Mouse (Mus musculus) mouse trophoblast stem cell (cell line): ENCODE results near the gene Vmn1r37.
"Not testable (repeated sequence)": the region's sequence is repeated elsewhere in the genome, so short reads cannot be mapped to it uniquely, and the experiment has no call there.

ENCODE experiments used
- in situ Hi-C, 2 experiments: fragments of 300-500 bp; cut with MseI, MboI; formaldehyde crosslinking; loops; 2 replicates in 1 of 2; 3 replicates in 1 of 2; pipeline ENCODE4 v1.15.1; 2025

The Vmn1r37 gene

DNA sequence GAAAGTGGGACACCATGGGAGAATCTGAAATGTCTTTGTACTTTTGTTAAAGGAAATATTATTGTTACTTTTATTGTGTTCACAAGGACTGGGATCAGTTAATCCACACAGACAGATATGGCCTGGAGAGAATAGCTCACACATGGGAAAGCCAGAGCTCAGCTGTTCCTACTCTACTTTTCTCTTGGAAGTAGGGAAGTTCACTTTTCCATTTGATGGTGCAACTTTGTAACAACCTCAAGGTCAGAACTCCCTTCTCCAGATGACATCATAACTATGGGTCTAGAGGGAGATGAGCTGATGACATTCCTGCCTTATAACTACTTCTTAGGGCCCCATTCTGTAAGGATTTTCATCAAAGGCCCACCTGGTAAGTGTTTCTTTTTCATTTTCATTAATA lies at the start of gene Vmn1r37:
Gene Vmn1r37, plus strand, starts transcription at position 301 of the 400 bp plus-strand sequence.
- in situ Hi-C loops, result not testable (repeated sequence)

DNA sequence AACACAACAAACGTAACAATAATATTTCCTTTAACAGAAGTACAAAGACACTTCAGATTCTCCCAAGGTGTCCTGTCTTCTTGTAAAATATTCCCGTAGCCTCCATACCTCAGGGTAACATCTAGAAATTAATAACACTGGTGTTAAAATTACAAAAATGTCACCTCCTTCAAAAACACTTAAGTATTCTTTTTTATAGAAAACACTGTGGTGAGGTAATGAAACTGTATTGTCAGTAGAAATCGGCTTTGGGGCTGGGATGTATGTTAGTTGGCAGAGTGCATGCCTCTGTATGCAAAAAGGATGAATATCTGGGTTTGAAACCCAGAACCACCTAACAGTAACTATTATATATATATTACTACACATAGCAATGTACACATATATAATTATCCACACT lies 43.4 kb upstream of the Vmn1r37 start, which contains the start of gene Vmn1r35:
Gene Vmn1r35, minus strand, starts transcription at position 101 of the 400 bp plus-strand sequence.
- in situ Hi-C loops, result no loop called here

GRCm38 (mm10) chr6:66708901-66709300 lies 20.3 kb upstream of the Vmn1r37 start:
- in situ Hi-C loops, result no loop called here

GRCm38 (mm10) chr6:66713854-66714253 lies 15.3 kb upstream of the Vmn1r37 start:
- in situ Hi-C loops, result no loop called here

DNA sequence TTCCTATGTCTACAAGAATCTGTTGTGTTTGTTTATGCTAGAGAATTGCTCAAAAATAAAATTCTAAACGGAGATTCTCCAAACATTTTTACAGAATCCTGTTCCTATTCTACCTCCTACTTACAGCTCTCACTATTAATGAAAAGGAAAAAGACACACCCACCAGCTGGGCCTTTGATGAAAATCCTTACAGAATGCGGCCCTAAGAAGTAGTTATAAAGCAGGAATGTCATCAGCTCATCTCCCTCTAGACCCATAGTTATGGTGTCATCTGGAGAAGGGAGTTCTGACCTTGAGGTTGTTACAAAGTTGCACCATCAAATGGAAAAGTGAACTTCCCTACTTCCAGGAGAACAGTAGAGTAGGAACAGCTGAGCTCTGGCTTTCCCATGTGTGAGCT lies 10.1 kb upstream of the Vmn1r37 start, which contains the start of gene Vmn1r36:
Gene Vmn1r36, minus strand, starts transcription at position 101 of the 400 bp plus-strand sequence.
- in situ Hi-C loops, result not testable (repeated sequence)

DNA sequence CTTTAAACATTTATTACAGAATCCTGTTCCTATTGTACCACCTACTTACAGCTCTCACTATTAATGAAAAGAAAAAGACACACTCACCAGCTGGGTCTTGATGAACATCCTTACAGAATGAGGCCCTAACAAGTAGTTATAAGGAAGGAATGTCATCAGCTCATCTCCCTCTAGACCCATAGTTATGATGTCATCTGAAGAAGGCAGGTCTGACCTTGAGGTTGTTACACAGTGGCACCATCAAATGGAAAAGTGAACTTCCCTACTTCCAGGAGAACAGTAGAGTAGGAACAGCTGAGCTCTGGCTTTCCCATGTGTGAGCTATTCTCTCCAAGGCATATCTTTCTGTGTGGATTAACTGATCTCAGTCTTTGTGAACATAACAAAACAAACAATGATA lies 53.3 kb downstream of the Vmn1r37 start, which contains the start of gene Vmn1r38:
Gene Vmn1r38, minus strand, starts transcription at position 101 of the 400 bp plus-strand sequence.
- in situ Hi-C loops, result not testable (repeated sequence)
